Mouse (Mus musculus) Muller cell, postnatal 12 days (primary cell): ENCODE data around the gene Dctpp1.
"Not testable (repeated sequence)": the region's sequence is repeated elsewhere in the genome, so short reads cannot be mapped to it uniquely, and the experiment has no call there.

Experiments used
- DNase-seq: peaks from one replicate; pipeline ENCODE4 v3.0.0-alpha.2; 2015; ENCODE audit errors: inconsistent ontology term

Gene Dctpp1

GRCm38 (mm10) chr7:127270256-127270655, 9.7 kb upstream of the Dctpp1 start:
- peak; percentile 60 for DNase-seq

- no peak for DNase-seq
Observed at GRCm38 (mm10) chr7:127263526-127263925, 3.0 kb upstream of the Dctpp1 start.

GRCm38 (mm10) chr7:127262218-127262961, 1.9 kb upstream of the Dctpp1 start:
- no peak for DNase-seq

- no peak for DNase-seq
Observed at GRCm38 (mm10) chr7:127259186-127259905, 1.2 kb downstream of the Dctpp1 start.

- DNase-seq, result no peak
Observed at GRCm38 (mm10) chr7:127256518-127256917, 4.0 kb downstream of the Dctpp1 start.

GRCm38 (mm10) chr7:127255965-127256364, 4.5 kb downstream of the Dctpp1 start:
- no peak for DNase-seq

- DNase-seq, result no peak
Observed at GRCm38 (mm10) chr7:127255008-127255407, 5.5 kb downstream of the Dctpp1 start.

GRCm38 (mm10) chr7:127253821-127254769, 6.4 kb downstream of the Dctpp1 start:
- peak; percentile 95 for DNase-seq

GRCm38 (mm10) chr7:127253341-127253740, 7.2 kb downstream of the Dctpp1 start:
- DNase-seq, result no peak

- peak; percentile 2 for DNase-seq
Observed at GRCm38 (mm10) chr7:127252414-127252813, 8.1 kb downstream of the Dctpp1 start.

- DNase-seq, result not testable (repeated sequence)
Observed at GRCm38 (mm10) chr7:127250511-127250910, 10.0 kb downstream of the Dctpp1 start.

- peak; percentile 36 for DNase-seq
Observed at GRCm38 (mm10) chr7:127244658-127245510, 15.6 kb downstream of the Dctpp1 start.

GRCm38 (mm10) chr7:127243870-127244657, 16.4 kb downstream of the Dctpp1 start, which contains the start of gene Zfp771:
Gene Zfp771, plus strand, starts transcription at chr7:127244274.
- peak; percentile 99 for DNase-seq

GRCm38 (mm10) chr7:127243361-127243867, 17.1 kb downstream of the Dctpp1 start:
- DNase-seq, result no peak

GRCm38 (mm10) chr7:127234777-127235176, 25.7 kb downstream of the Dctpp1 start:
- no peak for DNase-seq

- no peak for DNase-seq
Observed at GRCm38 (mm10) chr7:127233765-127234164, 26.7 kb downstream of the Dctpp1 start.

GRCm38 (mm10) chr7:127233368-127233749, 27.1 kb downstream of the Dctpp1 start:
- no peak for DNase-seq

- peak; percentile 96 for DNase-seq
Observed at GRCm38 (mm10) chr7:127232622-127233367, 27.7 kb downstream of the Dctpp1 start, which contains the start of the genes Zfp553 and Sept1. Gene Zfp553, plus strand, starts transcription at chr7:127233061. Gene Sept1, minus strand, starts transcription at chr7:127233130.
